Mouse (Mus musculus) brain, embryonic 14.5 days (tissue): ENCODE measurements around the gene Zfp809.

Experiments used
- CTCF ChIP-seq: fragments of 200-500 bp; IDR thresholded peaks from 2 replicates; pipeline ENCODE4 v1.5.1; 2012; ENCODE audit warnings: inconsistent platforms, mild to moderate bottlenecking, moderate library complexity, borderline replicate concordance; ENCODE audit not compliant: insufficient read depth, insufficient read length; ENCODE audit errors: extremely low read depth
- POLR2A ChIP-seq: fragments of 200-500 bp; IDR thresholded peaks from 2 replicates; pipeline ENCODE4 v1.6.1; 2012; ENCODE audit warnings: mild to moderate bottlenecking, inconsistent platforms, borderline replicate concordance; ENCODE audit not compliant: poor library complexity, insufficient read depth, insufficient read length, severe bottlenecking; ENCODE audit errors: extremely low read depth

DNA sequence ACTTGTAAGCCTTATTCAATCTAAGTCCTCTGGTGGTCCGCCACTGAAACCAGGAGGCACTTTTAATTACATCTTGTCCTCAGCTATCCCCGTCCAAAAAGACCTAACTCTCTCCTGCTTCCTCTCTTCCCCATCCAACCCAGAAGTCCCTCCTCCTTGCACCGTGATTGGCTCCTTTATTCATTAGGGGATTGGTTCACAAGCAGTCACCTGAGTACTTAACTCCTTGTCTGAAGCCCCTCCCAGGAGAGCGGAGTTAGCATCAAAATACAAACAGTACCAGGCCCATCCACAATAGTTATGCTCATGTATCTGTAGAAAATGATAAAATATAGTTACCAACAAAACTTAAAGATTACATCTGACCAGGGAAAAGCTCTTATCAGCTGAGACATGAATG, 14.5 kb downstream of the Zfp809 start:
- TF ChIP-seq POLR2A (no peak), CTCF (no peak)
